Mouse (Mus musculus) limb, embryonic 14.5 days (tissue): ENCODE data around the gene Akr1d1. TPM values are rescaled to one million over a fixed set of nuclear protein-coding genes. Genes with fewer than 3 reads are reported as not detected.

ENCODE experiments used
- ATAC-seq: fragments of 200-750 bp; cut with Nextera tagmentation; 2 replicates; pipeline ENCODE4 v1.8.0; 2017; ENCODE audit warnings: low read depth, moderate number of reproducible peaks, moderate TSS enrichment; ENCODE audit not compliant: low FRiP score
- DNase-seq: peaks from one replicate; pipeline ENCODE4 v3.0.0-alpha.2; 2015; ENCODE audit warnings: low spot score
- H3K27ac ChIP-seq: fragments of 300-500 bp; sonication (generic); replicated peaks from 2 replicates; pipeline ENCODE4 v1.5.1; 2014; ENCODE audit warnings: low read depth, mild to moderate bottlenecking, low read length, moderate library complexity, mixed read lengths
- H3K27me3 ChIP-seq: fragments of 300-500 bp; sonication (generic); 2 replicates; pipeline ENCODE4 v1.6.1; 2014; ENCODE audit warnings: low read length, mixed read lengths; ENCODE audit not compliant: control insufficient read depth, insufficient read depth
- H3K36me3 ChIP-seq: fragments of 300-500 bp; sonication (generic); 2 replicates; pipeline ENCODE4 v1.6.1; 2014; ENCODE audit warnings: mild to moderate bottlenecking, low read length, moderate library complexity, mixed read lengths; ENCODE audit not compliant: control insufficient read depth, insufficient read depth
- H3K4me1 ChIP-seq: fragments of 300-500 bp; sonication (generic); 2 replicates; pipeline ENCODE4 v1.6.1; 2014; ENCODE audit warnings: antibody characterized with exemption, low read length, mixed read lengths; ENCODE audit not compliant: control insufficient read depth, insufficient read depth
- H3K4me2 ChIP-seq: fragments of 300-500 bp; sonication (generic); replicated peaks from 2 replicates; pipeline ENCODE4 v1.6.1; 2014; ENCODE audit warnings: low read depth, mild to moderate bottlenecking, low read length, moderate library complexity; ENCODE audit not compliant: severe bottlenecking
- H3K4me3 ChIP-seq: fragments of 300-500 bp; sonication (generic); replicated peaks from 2 replicates; pipeline ENCODE4 v1.5.1; 2014; ENCODE audit warnings: low read length
- H3K9ac ChIP-seq: fragments of 300-500 bp; sonication (generic); 2 replicates; pipeline ENCODE4 v1.6.1; 2014; ENCODE audit warnings: mild to moderate bottlenecking, low read depth, low read length, moderate library complexity; ENCODE audit not compliant: severe bottlenecking
- H3K9me3 ChIP-seq: fragments of 300-500 bp; sonication (generic); 2 replicates; pipeline ENCODE4 v1.6.1; 2016; ENCODE audit warnings: low read length; ENCODE audit not compliant: control insufficient read depth
- POLR2A ChIP-seq: fragments of 200-500 bp; IDR thresholded peaks from 2 replicates; pipeline ENCODE4 v1.8.0; 2012; ENCODE audit warnings: inconsistent platforms, mild to moderate bottlenecking, moderate library complexity, borderline replicate concordance; ENCODE audit not compliant: insufficient read depth, insufficient read length; ENCODE audit errors: extremely low read depth
- WGBS: fragments of 180-500 bp; shearing (Covaris S2); extraction: QIAGEN DNeasy Blood & Tissue Kit; methylation state at CpG from one replicate; pipeline ENCODE4 v1.1.7; 2014; 5-methylcytosine and 5-hydroxymethylcytosine counted together
- polyA plus RNA-seq, 2 experiments: library from polyadenylated mRNA; depleted of rRNA in 1 of 2; stranded (reverse) in 1 of 2; unstranded in 1 of 2; fragments of >200 nt; fragmentation: Nextera tagmentation in 1 of 2; extraction: Ambion mirVana in 1 of 2; gene quantifications; 2 replicates each; pipeline versions ENCODE4 v1.2.1 to v1.2.3; 2012 to 2014

The Akr1d1 gene
- polyA plus RNA-seq, 2 experiments: 0.13 to 0.19 TPM

DNA sequence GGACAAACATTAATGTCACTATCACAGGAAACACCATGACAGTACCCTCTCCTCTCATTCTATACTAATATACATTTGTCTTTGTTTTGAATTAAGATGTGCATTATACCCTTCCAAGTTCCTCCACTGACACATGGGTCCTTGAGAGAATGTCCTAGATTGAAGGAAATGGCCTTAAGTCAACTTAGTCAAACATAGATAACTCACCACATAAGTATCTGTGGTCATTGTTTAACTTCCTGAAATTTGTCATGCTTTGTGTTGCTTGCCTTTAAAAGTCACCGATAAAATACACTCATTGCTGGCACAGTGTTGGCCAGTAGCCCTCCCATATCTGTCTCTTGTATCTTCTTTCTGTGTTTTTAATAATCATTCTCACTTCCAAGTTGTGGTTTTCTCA lies 35.0 kb upstream of the Akr1d1 start:
- WGBS: 78% methylated on average over 1 of the region's 1 CpGs
- TF ChIP-seq POLR2A: no peak
- Histone ChIP-seq H3K9me3 (no peaks in the 10 kb centered on the region), H3K4me2 (no peak overlapping the region), H3K4me3 (no peak overlapping the region), H3K36me3 (no peaks in the 10 kb centered on the region), H3K27me3 (no peaks in the 10 kb centered on the region), H3K9ac (no peak overlapping the region), H3K27ac (no peak overlapping the region), H3K4me1 (no peaks in the 10 kb centered on the region)
- DNase-seq (no peak), ATAC-seq (no peak)

DNA sequence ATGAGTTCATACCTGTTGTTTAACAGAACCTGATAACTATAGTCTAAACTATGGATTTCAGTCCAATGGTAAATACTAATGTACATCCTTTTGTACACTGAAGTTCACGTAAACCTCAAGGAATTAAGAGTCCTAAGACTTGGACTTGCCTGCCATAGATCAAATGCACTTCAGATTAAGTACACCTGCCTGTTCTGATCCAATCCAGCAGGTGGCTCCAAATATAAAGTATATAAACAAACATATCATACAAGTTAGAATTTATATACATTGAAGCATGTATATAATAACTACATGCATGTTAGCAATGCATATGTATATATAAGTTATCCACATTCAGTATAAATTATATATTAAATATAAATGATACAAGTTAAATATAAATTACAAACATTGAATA lies 33.1 kb upstream of the Akr1d1 start:
- DNase-seq (no peak), ATAC-seq (no peak)
- no peaks in the 10 kb centered on the region for H3K4me1 ChIP-seq
- H3K27me3 ChIP-seq: no peaks in the 10 kb centered on the region
- H3K9me3 ChIP-seq: no peaks in the 10 kb centered on the region
- no peak overlapping the region for H3K4me3 ChIP-seq
- TF ChIP-seq POLR2A: no peak
- 77% methylated on average over 1 of the region's 1 CpGs for WGBS
- H3K9ac ChIP-seq: no peak overlapping the region
- H3K4me2 ChIP-seq: no peak overlapping the region
- H3K36me3 ChIP-seq: no peaks in the 10 kb centered on the region
- no peak overlapping the region for H3K27ac ChIP-seq

DNA sequence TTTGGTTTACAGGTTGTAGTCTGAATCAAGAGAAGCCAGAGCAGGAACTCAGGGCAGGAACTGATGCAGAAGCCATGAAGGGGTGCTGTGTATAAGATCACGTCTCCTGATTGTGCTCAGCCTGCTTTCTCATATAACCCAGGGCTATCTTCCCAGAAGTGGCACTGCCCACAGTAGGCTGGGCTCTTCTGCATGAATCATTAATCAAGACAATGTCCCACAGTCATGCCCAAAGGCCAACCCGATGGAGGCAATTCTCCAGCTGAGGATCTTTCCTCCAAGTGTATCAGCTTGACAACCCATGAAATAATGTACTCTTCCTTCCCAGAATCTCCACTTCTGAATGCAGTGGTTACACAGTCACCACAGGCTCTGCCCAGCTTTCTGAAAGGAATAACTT lies 24.4 kb upstream of the Akr1d1 start:
- TF ChIP-seq POLR2A: no peak
- DNase-seq (no peak), ATAC-seq (no peak)
- H3K4me3 ChIP-seq: no peak overlapping the region
- 88% methylated on average over 2 of the region's 2 CpGs for WGBS
- no peaks in the 10 kb centered on the region for H3K4me1 ChIP-seq
- H3K9ac ChIP-seq: no peak overlapping the region
- H3K9me3 ChIP-seq: no peaks in the 10 kb centered on the region
- no peaks in the 10 kb centered on the region for H3K36me3 ChIP-seq
- no peak overlapping the region for H3K27ac ChIP-seq
- no peak overlapping the region for H3K4me2 ChIP-seq
- H3K27me3 ChIP-seq: no peaks in the 10 kb centered on the region

DNA sequence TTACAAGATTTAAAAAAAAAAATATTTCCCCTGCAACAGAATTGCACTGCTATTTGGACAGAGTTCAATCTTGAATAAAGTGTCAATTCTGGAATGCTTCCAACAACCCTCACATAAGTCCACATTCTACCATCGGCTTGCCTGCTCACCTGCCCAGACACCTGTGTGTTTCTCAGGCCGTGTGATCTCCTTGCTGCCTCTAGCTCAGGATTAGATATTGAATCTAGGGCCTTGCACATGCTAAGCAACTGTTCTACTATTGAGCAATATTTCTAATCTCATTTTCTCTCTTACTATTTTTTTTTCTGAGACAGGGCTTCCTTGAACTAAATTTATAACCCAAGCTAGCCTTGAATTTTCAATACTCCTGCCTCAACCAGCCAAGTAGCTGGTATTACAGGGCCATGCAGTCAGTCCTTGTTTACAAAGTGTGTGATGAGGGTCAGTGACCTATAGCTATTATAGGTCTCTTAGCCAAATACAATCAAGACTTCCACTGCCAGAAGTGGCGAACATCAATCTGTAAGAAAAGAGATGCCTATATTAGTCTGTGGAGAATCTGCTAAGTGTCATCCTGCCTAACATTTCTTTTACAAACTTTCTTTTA lies 23.0 kb upstream of the Akr1d1 start:
- no peak for TF ChIP-seq POLR2A
- Histone ChIP-seq H3K27ac (no peak overlapping the region), H3K4me3 (no peak overlapping the region), H3K27me3 (no peaks in the 10 kb centered on the region), H3K4me2 (no peak overlapping the region), H3K9ac (no peak overlapping the region), H3K36me3 (no peaks in the 10 kb centered on the region), H3K9me3 (no peaks in the 10 kb centered on the region), H3K4me1 (no peaks in the 10 kb centered on the region)
- no peak for ATAC-seq
- WGBS: 52% methylated on average over 3 of the region's 3 CpGs
- DNase-seq: no peak

DNA sequence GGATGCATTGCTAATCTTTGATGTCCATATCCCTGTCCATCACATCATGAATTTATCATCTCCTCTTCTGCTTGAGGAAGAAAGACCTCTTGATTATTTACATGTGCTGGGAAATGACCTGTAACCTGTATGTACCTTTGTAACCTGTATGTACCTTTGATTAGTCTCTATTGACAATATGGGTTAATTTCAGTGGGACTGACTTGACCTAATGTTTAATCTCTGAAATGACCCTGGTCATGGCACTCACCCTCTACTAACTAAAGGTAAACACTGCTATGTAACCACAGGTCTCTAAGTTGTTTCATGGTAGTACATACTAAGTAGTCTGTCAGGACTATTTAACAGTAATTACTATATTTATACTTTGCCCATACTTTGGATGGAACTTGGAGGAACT lies 19.2 kb upstream of the Akr1d1 start:
- Histone ChIP-seq H3K27ac (no peak overlapping the region), H3K27me3 (no peaks in the 10 kb centered on the region)
- ATAC-seq: no peak

More for the DNA sequence above, 19.2 kb upstream of the Akr1d1 start:
- H3K4me1 ChIP-seq: no peaks in the 10 kb centered on the region
- H3K36me3 ChIP-seq: no peaks in the 10 kb centered on the region
- H3K9ac ChIP-seq: no peak overlapping the region
- H3K9me3 ChIP-seq: no peaks in the 10 kb centered on the region
- no peak overlapping the region for H3K4me3 ChIP-seq
- DNase-seq: no peak
- H3K4me2 ChIP-seq: no peak overlapping the region
- no peak for TF ChIP-seq POLR2A
